Mouse (Mus musculus): Measurements from ENCODE around the gene Six3.
A peak's percentile ranks its signal among the peaks of the same experiment; 100 is the strongest.

Gene Six3

DNA sequence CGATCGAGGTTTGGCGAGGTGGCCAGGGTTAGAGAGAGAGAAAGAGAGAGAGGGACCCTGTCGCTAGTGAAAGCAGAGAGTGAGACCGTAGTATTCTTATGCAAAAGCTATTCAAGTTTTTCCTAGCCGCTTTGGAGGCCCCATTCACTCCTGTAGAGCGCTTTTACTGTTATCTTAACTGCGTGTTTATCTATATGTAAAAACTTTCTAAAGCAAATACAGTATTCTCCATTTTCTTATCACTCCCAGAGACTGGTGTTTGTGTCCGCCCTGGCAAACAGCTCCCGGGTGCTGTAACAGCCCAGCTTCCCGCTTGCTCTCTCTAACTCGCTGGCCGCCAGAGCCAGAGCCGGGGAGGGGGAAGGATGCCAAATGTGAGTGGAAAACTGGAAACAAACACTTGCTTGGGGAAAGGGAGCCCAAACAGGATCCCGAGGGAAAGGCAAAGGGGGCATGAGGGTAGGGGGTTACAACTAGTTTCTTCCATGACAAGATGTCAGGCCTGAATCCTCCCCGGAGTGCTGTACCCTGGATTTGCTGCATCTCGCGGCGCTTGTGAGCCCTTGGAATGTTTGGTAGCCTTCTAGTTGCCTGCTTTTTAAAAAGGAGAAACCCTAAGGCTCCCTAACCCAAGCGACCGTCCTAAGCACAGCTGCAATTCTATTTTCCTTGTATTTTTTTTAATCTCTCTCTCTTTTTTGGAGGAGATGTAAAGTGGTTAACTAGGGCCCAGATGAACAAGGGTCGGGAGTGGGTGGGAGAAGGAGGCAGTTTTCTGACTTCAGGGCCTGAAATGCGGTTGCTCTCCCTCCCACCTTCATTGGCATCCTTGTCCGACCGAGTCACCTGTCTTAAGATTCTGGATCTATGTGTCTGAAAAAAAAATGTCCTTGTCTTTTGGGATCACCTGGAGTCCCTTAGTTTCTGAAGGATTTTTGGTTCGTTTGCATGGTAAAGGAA, 11.9 kb downstream of the Six3 start:
- DNase-seq (ENCODE audit: low read depth, low spot score): no peak

- DNase-seq (ENCODE audit: low read depth, low spot score): no peak
These were observed 12.9 kb downstream of the Six3 start for GRCm38 (mm10) chr17:85626091-85626860.

DNA sequence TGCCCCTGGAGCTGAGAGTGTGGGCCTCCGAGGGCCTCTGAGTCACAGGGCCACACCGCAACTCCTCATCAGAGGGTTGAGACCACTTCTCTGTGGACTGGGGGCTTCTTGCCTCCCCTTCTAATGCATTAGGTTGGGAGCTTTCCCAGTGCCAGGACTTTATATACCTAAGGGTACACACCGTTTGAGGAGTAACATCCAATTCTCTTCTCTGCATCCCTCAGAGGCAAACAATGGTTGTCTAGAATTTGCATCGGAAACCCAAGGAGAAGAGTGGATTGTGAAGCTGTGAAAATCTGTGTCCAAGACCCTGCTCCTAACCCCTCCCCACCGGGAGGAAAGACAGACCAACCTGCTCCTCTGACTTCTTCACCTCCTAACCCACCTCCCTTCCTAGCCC, 14.3 kb downstream of the Six3 start:
- DNase-seq (ENCODE audit: low read depth, low spot score): no peak

- DNase-seq (ENCODE audit: low read depth, low spot score): no peak
These were observed 15.4 kb downstream of the Six3 start for GRCm38 (mm10) chr17:85628811-85629210.

- no peak for DNase-seq (ENCODE audit: low read depth, low spot score)
These were observed 16.0 kb downstream of the Six3 start for GRCm38 (mm10) chr17:85629396-85629795.

DNA sequence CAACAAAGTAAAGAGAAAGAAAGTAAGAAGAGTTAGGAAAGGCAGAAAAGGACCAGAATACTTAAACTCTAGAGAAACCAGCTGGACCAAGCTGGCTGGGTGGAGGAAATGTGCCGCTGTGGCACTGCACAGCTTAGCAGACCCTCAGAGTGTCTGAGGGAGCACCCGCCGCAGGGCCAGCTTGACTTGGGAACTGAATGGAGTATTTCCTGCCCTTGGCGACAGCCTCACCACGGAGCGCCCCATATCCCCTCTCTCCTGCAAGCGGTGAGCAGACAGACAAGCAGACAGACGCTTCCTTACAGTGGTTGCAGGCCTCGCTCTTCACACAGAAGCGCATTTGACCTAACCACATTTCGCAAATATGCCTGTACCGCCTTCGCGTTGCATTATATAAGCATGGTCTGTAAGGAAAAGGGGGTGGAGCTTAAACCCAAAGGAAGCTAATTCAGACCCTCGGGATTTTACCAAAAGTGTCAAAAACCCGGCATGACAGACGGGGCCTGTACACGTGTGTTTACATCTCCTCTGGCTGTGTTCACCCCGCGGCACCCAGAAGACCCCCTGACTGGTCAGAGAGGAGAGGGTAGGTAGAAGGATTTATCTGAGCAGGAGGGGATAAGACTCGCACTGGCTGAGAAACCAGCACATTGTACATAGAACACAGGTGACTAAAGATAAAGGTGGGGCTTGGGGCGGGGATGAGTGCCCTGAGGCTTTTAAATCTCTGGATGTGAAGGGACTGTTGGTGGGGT, 17.1 kb downstream of the Six3 start:
- no peak for DNase-seq (ENCODE audit: low read depth, low spot score)

DNA sequence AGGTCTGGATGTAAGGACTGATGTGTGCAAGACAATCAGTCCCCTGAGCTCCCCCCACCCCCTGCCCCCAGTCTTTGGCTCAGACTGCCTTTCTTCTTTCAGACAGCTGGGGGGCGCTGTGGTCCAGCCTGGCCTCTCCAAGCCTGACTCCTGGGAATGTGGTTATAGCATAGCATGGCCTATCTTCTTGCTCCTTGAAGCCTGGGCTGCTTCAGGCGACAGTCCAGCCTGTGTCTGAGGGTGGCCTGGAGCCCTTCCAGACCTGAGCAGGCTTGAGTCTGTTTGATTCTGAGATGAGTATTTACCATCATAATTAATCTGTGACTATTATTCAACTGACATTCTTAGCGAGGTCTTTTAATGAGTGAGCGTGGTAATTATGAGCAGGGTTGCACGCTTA, 17.7 kb downstream of the Six3 start:
- no peak for DNase-seq (ENCODE audit: low read depth, low spot score)

DNA sequence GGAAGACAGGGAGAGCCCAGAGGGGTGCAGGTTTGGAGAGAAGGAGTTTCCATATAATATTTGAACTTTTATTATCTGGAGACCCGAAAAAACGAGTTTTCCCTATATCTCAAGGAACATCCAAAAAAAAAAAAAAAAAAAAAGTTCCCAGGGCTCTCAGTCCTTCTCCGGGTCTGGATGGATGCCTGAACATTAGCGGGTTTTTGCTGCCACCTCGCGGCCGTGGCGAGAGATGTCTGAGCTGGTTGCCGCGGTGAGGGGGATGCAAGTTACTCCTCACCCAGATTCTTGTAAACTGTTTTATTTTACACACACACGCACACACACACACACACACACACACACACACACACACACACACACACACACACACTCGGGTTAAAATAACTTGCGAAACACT, 20.2 kb downstream of the Six3 start:
- DNase-seq (ENCODE audit: low read depth, low spot score): peak; percentile 21

DNA sequence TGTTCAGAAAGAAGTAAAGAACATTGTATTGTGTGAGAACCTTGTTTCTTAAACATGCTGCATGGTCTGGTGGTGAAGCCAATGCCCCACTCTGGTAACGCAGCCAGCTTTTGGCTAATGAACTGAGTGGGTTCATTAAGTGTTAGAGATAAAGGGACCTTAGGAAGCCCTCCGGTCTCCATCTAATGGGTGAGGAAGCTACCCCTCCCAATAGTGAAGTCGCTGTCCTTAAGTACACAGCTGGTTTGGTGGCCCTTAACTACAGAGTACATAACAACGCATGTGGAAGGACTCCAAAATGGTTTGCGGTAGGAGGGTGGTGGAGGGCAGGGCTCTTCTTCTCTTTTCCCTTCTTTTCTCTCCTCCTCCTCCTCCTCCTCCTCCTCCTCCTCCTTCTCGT, 24.5 kb downstream of the Six3 start:
- no peak for DNase-seq (ENCODE audit: low read depth, low spot score)

- DNase-seq (ENCODE audit: low read depth, low spot score): no peak
These were observed 31.9 kb downstream of the Six3 start for GRCm38 (mm10) chr17:85645312-85645711.

GRCm38 (mm10) chr17:85645718-85646665, 32.6 kb downstream of the Six3 start:
- DNase-seq (ENCODE audit: low read depth, low spot score): no peak

DNA sequence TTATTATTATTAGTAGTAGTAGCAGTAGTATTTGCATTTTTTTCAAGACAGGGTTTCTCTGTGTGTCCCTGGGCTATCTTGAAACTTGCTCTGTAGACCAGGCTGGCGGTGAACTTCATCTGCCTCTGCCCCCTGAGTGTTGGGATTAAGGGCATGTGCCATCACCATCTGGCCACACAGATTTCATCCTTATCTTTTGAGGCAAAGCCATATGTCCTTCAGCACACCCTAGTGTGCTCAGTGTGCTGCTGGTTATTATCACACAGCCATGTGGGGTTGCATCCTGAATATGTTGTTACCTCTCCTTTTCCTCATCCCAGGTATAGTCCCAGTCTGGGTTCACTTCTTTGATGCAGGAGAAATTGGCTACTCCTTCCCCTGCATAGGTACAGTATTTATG, 46.6 kb downstream of the Six3 start:
- DNase-seq (ENCODE audit: low read depth, low spot score): no peak

DNA sequence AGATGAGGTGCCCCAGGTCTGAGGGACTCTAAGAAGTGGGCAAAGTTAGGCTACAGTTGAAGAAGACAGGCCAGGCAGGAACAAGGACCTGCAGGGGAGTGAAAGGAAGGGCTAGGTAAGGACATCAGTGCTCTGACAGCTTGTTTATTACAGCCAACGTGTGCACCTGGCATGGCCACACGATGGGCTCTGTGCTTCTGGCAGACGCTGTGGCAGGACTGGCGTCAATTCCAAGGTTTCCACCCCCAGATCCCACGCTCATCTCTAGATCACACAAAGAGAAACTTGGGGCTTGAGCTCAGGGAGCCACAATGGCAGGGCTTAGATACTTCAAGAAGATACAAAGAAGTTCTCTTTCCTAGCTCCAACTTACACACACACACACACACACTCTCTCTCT, 48.1 kb downstream of the Six3 start:
- DNase-seq (ENCODE audit: low read depth, low spot score): no peak

GRCm38 (mm10) chr17:85664202-85664601, 50.8 kb downstream of the Six3 start:
- no peak for DNase-seq (ENCODE audit: low read depth, low spot score)

- DNase-seq (ENCODE audit: low read depth, low spot score): peak; percentile 50
These were observed 51.4 kb downstream of the Six3 start for GRCm38 (mm10) chr17:85664618-85665320.
